Mouse (Mus musculus) hindbrain, embryonic 11.5 days (tissue): ENCODE results near the gene Smc1a. TPM values are rescaled to one million over a fixed set of nuclear protein-coding genes. Genes with fewer than 3 reads are reported as not detected.
A peak's percentile ranks its signal among the peaks of the same experiment; 100 is the strongest.
"Not testable (repeated sequence)": the region's sequence is repeated elsewhere in the genome, so short reads cannot be mapped to it uniquely, and the experiment has no call there.

ENCODE experiments used
- ATAC-seq: fragments of 200-750 bp; cut with Nextera tagmentation; 2 replicates; pipeline ENCODE4 v1.8.0; 2017; ENCODE audit warnings: mild to moderate bottlenecking, moderate TSS enrichment, moderate library complexity; ENCODE audit not compliant: low FRiP score
- DNase-seq: peaks from one replicate; pipeline ENCODE4 v3.0.0-alpha.2; 2015; ENCODE audit warnings: low spot score
- H3K27ac ChIP-seq: fragments of 300-500 bp; sonication (generic); 2 replicates; pipeline ENCODE4 v1.5.1; 2014; ENCODE audit warnings: mild to moderate bottlenecking, low read depth, low read length
- H3K27me3 ChIP-seq: fragments of 300-500 bp; sonication (generic); 2 replicates; pipeline ENCODE4 v1.6.1; 2014; ENCODE audit warnings: mild to moderate bottlenecking, low read length, moderate library complexity, mixed read lengths; ENCODE audit not compliant: control insufficient read depth, insufficient read depth
- H3K36me3 ChIP-seq: fragments of 300-500 bp; sonication (generic); 2 replicates; pipeline ENCODE4 v1.6.1; 2014; ENCODE audit warnings: mild to moderate bottlenecking, low read length, moderate library complexity, mixed read lengths; ENCODE audit not compliant: control insufficient read depth, insufficient read depth
- H3K4me1 ChIP-seq: fragments of 300-500 bp; sonication (generic); replicated peaks from 2 replicates; pipeline ENCODE4 v1.6.1; 2014; ENCODE audit warnings: low read length, mixed read lengths; ENCODE audit not compliant: control insufficient read depth, insufficient read depth
- H3K4me2 ChIP-seq: fragments of 300-500 bp; sonication (generic); replicated peaks from 2 replicates; pipeline ENCODE4 v1.6.1; 2014; ENCODE audit warnings: mild to moderate bottlenecking, low read depth, low read length
- H3K4me3 ChIP-seq: fragments of 300-500 bp; sonication (generic); 2 replicates; pipeline ENCODE4 v1.5.1; 2014; ENCODE audit warnings: low read depth, low read length
- H3K9ac ChIP-seq: fragments of 300-500 bp; sonication (generic); 2 replicates; pipeline ENCODE4 v1.6.1; 2014; ENCODE audit warnings: low read depth, low read length
- H3K9me3 ChIP-seq: fragments of 300-500 bp; sonication (generic); 2 replicates; pipeline ENCODE4 v1.6.1; 2016; ENCODE audit warnings: low read length; ENCODE audit not compliant: control insufficient read depth
- WGBS: fragments of 180-500 bp; shearing (Covaris S2); extraction: QIAGEN DNeasy Blood & Tissue Kit; methylation state at CpG from one replicate; pipeline ENCODE4 v1.1.7; 2014; 5-methylcytosine and 5-hydroxymethylcytosine counted together
- polyA plus RNA-seq: library from polyadenylated mRNA; unstranded; fragments of >200 nt; fragmentation: Nextera tagmentation; extraction: Ambion mirVana; gene quantifications from 2 replicates; pipeline ENCODE4 v1.2.1, GENCODE M21; 2014

Smc1a gene
- polyA plus RNA-seq, 1 experiment from 2014 or later: 126 TPM

DNA sequence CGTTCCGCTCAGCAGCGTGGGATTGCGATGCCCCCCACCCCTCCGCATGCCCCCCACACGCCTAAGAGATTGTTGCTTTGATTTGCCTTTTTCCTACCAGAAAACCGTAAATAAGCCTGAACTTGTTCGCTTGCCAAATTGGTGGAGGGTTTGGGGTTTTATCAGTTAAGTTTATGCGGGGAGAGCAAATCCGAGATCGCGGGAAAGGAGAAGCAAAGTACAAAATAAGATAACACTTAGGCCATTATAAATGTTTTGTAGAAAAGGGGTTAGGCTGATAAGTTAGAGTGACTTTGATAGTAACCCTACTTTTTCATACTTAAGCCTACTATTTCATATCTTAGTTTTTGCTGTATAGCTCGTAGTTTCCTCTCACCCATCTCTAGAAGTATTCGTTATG, 958 bp downstream of the Smc1a start:
- WGBS: 26% methylated on average over 14 of the region's 14 CpGs

DNA sequence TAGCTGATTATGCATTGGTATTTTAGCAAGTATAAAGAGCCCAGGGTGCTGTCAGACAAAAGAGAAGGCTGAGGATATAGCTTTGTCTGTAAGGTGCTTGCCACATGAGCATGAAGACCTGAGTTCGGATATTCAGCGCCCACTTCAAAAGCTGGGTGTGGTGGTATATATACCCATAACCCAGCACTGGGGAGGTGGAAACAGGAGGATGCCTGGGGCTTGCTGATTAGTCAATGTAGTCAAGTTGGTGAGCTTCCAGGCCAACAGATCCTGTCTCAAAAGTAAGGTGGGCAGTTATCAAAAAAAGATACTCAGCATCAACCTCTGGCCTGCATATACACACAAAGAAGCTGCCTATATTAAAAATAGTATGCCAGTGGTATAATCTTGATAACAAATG, 3.1 kb downstream of the Smc1a start:
- Histone ChIP-seq H3K27ac (no peak overlapping the region), H3K4me2 (no peak overlapping the region), H3K36me3 (no peaks in the 10 kb centered on the region), H3K4me1 (no peaks in the 10 kb centered on the region), H3K9ac (no peak overlapping the region), H3K27me3 (peaks cover 9% of the 10 kb centered on the region; the same call in 1 of the 2 replicates), H3K9me3 (no peaks in the 10 kb centered on the region), H3K4me3 (no peak overlapping the region)
- DNase-seq (no peak), ATAC-seq (no peak)
- WGBS: 89% methylated on average over 2 of the region's 2 CpGs

More for the DNA sequence above, 958 bp downstream of the Smc1a start:
- Histone ChIP-seq H3K9ac (peak overlapping the region; percentile 21), H3K27me3 (peaks cover 10% of the 10 kb centered on the region; the same call in 1 of the 2 replicates), H3K4me2 (peak overlapping the region; percentile 45), H3K4me3 (peak overlapping the region; percentile 41), H3K9me3 (no peaks in the 10 kb centered on the region), H3K36me3 (no peaks in the 10 kb centered on the region), H3K4me1 (no peaks in the 10 kb centered on the region), H3K27ac (no peak overlapping the region)
- ATAC-seq (no peak), DNase-seq (no peak)

DNA sequence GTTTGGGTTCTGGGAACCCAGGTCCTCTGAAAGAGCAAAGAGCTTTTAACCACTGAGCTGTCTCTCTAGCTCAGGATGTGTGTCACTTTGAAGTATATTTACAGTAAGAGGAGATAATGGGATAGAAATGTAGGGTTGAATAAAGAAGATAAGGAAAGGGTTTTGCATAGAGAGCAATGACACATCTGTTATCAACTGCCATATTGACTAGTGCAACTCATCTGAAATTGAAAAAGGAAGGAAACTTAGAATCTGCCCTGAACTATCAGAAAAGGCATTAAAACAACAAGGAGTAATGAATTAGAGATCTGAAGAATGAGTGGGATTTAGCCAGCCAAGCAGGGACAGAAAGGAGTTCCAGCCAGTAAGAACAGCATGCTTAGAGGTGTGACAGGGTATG, 23.6 kb downstream of the Smc1a start:
- Histone ChIP-seq H3K27ac (no peak overlapping the region), H3K4me2 (no peak overlapping the region), H3K4me1 (no peaks in the 10 kb centered on the region), H3K27me3 (peaks cover 9% of the 10 kb centered on the region), H3K9ac (no peak overlapping the region), H3K36me3 (no peaks in the 10 kb centered on the region), H3K9me3 (no peaks in the 10 kb centered on the region), H3K4me3 (no peak overlapping the region)
- no peak for ATAC-seq
- DNase-seq: no peak

DNA sequence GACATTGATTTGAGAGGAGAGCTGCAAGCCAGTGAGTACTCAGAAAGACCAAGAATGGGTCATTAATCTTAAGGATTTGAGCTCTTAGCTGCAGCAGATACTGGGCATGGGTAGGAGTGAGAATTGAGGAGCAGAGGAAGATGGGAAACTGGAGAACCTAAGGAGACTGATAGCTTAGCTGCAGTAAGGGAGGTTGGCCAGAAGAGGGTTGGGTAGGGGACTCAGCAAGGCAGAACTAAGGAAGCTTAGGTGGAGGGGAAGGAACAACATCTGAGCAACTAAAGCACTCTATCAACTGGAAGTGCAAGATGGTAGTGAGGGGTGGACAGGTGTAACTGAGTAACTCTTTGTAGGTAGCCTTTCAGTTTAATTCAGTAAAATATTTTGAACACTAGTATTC, 31.0 kb downstream of the Smc1a start:
- no peak for DNase-seq
- Histone ChIP-seq H3K27ac (no peak overlapping the region), H3K36me3 (no peaks in the 10 kb centered on the region), H3K4me3 (no peak overlapping the region), H3K27me3 (peaks cover 6% of the 10 kb centered on the region; the same call in 1 of the 2 replicates), H3K4me1 (no peaks in the 10 kb centered on the region), H3K9ac (no peak overlapping the region), H3K9me3 (no peaks in the 10 kb centered on the region), H3K4me2 (no peak overlapping the region)
- ATAC-seq: no peak

DNA sequence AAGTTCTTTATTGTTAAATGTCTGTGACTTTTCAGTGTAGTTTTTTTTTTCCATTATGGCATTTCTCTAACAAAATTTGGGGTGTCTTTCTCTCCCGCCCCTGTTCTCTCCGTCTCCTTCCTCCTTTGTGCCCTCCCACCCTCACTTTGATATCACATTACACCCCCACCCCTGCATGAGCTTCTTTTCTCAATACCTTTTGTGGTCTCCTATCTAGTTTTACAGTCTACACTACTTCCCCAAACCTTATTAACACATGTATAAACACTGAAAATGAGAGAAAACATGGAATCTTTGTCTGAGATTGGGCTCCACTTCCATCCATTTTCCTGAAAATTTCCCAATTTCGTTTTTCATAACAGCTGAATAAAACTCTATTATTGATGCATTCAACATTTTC, 36.3 kb downstream of the Smc1a start:
- Histone ChIP-seq H3K27me3 (peaks cover 6% of the 10 kb centered on the region; the same call in 1 of the 2 replicates), H3K36me3 (no peaks in the 10 kb centered on the region), H3K9me3 (no peaks in the 10 kb centered on the region), H3K4me2 (no peak overlapping the region), H3K4me1 (no peaks in the 10 kb centered on the region), H3K9ac (no peak overlapping the region), H3K4me3 (no peak overlapping the region), H3K27ac (no peak overlapping the region)
- ATAC-seq: no peak
- DNase-seq: no peak
- WGBS: 80% methylated on average over 3 of the region's 3 CpGs

DNA sequence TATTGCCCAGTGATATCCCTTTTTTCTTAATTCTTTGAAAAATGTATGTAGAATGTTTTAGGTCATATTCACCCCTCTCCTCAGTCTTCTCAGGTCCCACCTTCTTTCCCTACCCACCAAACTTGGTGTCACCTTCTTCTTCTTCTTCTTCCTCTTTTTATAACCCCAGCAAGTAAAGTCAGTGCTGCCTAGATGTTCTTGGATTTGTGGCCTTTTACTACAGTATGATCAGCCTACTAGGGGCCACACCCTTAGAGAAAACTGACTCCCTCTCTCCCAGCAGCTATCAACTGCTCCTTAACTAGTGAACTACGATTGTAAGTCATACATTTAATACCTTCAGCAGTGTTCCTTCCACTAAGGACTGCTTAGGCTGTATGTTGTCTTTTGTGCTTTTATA, 37.9 kb downstream of the Smc1a start:
- no peak for DNase-seq
- H3K27me3 ChIP-seq: peaks cover 14% of the 10 kb centered on the region; the same call in 1 of the 2 replicates
- no peaks in the 10 kb centered on the region for H3K4me1 ChIP-seq
- no peak overlapping the region for H3K4me2 ChIP-seq
- WGBS: 86% methylated on average over 1 of the region's 1 CpGs
- no peak overlapping the region for H3K27ac ChIP-seq
- no peak overlapping the region for H3K4me3 ChIP-seq
- no peak overlapping the region for H3K9ac ChIP-seq
- no peaks in the 10 kb centered on the region for H3K9me3 ChIP-seq
- no peaks in the 10 kb centered on the region for H3K36me3 ChIP-seq
- no peak for ATAC-seq

DNA sequence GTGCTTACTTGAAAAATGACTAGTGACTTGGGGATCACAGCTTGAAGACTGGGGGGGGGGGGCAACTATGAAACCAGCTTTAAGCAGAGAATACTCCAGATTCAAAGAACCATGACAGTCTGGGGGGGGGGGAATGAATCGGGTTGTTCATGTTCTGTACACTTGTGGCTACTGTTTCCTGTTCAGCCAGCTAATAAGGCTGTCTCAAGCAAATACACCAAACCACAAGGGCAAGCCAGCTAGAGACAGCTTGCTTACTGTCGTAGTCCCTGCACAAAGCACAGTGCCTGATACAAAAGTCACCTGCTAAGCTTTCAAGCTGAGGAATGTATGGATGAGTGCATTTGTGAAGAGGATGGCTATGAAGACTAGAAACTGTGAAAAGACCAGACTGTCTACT, 49.4 kb downstream of the Smc1a start:
- H3K9me3 ChIP-seq: no peaks in the 10 kb centered on the region
- no peak overlapping the region for H3K4me3 ChIP-seq
- DNase-seq (no peak), ATAC-seq (no peak)
- 76% methylated on average over 2 of the region's 2 CpGs for WGBS
- H3K4me2 ChIP-seq: no peak overlapping the region
- H3K36me3 ChIP-seq: no peaks in the 10 kb centered on the region
- no peak overlapping the region for H3K9ac ChIP-seq
- H3K27ac ChIP-seq: no peak overlapping the region
- peaks cover 23% of the 10 kb centered on the region for H3K27me3 ChIP-seq
- no peaks in the 10 kb centered on the region for H3K4me1 ChIP-seq

DNA sequence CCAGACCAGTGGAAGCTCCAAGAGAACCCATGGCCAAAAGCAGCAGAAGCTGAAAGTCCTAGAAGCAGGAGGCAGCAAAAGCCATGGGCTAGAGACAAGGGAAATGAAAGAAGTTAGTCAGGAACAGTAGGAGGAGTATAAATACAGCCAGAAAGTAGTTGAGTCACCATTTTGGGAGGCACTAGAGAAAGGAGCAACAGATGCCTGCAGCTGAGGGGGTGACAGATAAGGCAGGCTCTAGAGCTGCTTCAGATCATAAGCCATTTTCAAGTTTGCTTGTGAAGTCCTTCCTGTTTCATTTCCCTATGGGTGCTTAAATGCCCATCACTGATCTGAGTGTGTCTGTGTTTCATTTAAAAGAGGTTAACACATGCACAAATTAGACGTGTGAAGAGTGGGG, 51.6 kb downstream of the Smc1a start:
- 67% methylated on average over 1 of the region's 1 CpGs for WGBS
- Histone ChIP-seq H3K9ac (no peak overlapping the region), H3K4me3 (no peak overlapping the region), H3K9me3 (no peaks in the 10 kb centered on the region), H3K27ac (no peak overlapping the region), H3K4me1 (no peaks in the 10 kb centered on the region), H3K36me3 (no peaks in the 10 kb centered on the region), H3K27me3 (peaks cover 23% of the 10 kb centered on the region), H3K4me2 (no peak overlapping the region)
- ATAC-seq (no peak), DNase-seq (no peak)

DNA sequence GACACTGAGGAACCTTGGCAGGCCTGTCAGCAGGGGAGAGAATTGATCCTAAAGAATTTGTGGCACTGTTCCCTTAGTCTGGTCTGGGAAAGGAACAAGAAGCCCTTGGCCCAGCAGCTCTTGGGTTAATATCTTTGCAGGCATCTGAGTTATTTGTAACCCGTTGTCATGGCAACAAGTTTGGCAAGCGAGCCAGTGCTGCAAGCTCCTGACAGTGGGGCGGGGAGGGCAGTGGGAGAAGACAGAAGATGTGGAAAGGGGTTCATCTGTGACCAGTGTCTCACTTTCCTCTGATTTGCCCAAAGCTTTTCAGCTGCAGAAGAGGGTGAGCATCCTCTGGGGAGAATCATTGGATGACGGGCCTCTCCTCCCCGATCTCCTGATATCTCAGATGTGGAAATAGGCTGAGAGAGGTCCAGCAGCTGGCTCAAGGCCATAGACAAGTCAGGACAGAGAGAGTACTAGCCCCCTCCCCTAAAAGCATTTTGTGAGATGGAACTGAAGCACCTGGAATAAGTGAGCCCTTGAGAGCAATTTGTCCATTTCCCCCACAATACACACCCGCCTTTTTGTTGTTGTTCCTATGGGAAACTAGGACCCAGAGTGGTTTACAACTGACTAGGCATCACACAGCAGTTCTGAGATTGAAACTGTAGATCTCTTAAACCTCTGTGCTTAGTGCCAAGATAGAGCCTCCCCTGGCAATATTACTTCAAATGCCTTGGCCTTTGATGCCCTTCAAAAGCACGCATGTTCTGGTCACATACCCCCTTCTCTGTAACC, 73.8 kb downstream of the Smc1a start:
- peaks cover 20% of the 10 kb centered on the region for H3K27me3 ChIP-seq
- H3K9ac ChIP-seq, H3K4me1 ChIP-seq, H3K27ac ChIP-seq, H3K4me3 ChIP-seq, H3K4me2 ChIP-seq, H3K36me3 ChIP-seq, H3K9me3 ChIP-seq, ATAC-seq: not testable (repeated sequence)
- DNase-seq: peak; percentile 49
- 46% methylated on average over 6 of the region's 7 CpGs for WGBS
